ENCODE assay signal across 15 mouse cellular contexts in the genomic region with DNA sequence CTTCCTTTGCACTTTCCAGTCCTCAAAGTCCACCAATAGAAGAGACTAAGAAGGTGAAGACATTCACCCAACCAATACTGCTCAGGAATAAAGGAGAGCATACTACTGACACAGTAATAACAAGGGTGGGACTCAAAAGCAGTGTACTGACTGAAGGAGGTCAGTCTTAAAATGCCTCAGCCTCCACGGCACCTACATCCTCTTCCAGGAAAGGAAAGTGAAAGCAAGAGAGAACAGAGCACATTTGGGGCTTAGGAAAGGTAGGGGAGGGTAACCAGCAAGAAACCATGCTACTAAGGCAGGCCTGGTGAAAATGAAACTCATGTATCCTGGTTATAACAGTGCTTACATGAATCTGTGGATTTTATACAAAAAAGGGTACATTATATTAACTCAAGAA. TPM values are rescaled to one million over a fixed set of nuclear protein-coding genes. Genes with fewer than 3 reads are reported as not detected.
DNase-seq lines count a peak whose midpoint lies in the region; ATAC-seq and TF ChIP-seq lines count a peak whose summit lies in the region.
"Had no signal": no experiment of that assay in that cellular context is flagged by ENCODE, and none has a peak within 500 bp of the region (broad histone marks: within the 10 kb centered on the region; RNA-seq: fewer than 3 reads in every experiment).

No protein-coding gene starts in this region.

- no peak overlapping the region for H3K4me3 ChIP-seq in heart, adult 2 months
- no peak overlapping the region for H3K4me3 ChIP-seq in liver, postnatal 0 days (ENCODE audit: low read depth, low read length)
- H3K4me3 ChIP-seq: forebrain, embryonic 10.5 days; hindbrain, embryonic 13.5 days; limb, embryonic 10.5 days had no signal

- peak overlapping the region; percentile 33 for H3K4me2 ChIP-seq in liver, postnatal 0 days (ENCODE audit: low read depth, low read length)
- H3K4me2 ChIP-seq: hindbrain, embryonic 13.5 days had no signal

- peak overlapping the region; percentile 3; the same call in 1 of the 2 replicates for H3K27ac ChIP-seq in heart, adult 2 months
- no peak overlapping the region for H3K27ac ChIP-seq in liver, postnatal 0 days (ENCODE audit: low read depth)
- H3K27ac ChIP-seq: forebrain, embryonic 10.5 days; hindbrain, embryonic 13.5 days; limb, embryonic 10.5 days had no signal

- no peak for TF ChIP-seq CTCF in heart, adult 2 months (IDR thresholded peaks at IDR 0.05)
- TF ChIP-seq CTCF in liver, postnatal 0 days (IDR thresholded peaks at IDR 0.05; ENCODE audit: low read depth), result no peak

- H3K4me1 ChIP-seq in heart, adult 2 months (ENCODE audit: control insufficient read depth, insufficient read depth, low read length), result peaks cover 3% of the 10 kb centered on the region
- H3K4me1 ChIP-seq in liver, postnatal 0 days (ENCODE audit: insufficient read depth), result 0 out of 2 replicates have a peak, but pooled peaks cover 5% of the 10 kb centered on the region
- H3K4me1 ChIP-seq: forebrain, embryonic 10.5 days; hindbrain, embryonic 13.5 days; limb, embryonic 10.5 days had no signal

- no peak for TF ChIP-seq POLR2A in heart, adult 2 months (IDR thresholded peaks at IDR 0.05; ENCODE audit: insufficient read depth, low read depth, low read length)

- peak overlapping the region; percentile 28; the same call in 1 of the 2 replicates for H3K9ac ChIP-seq in heart, adult 2 months (ENCODE audit: low read depth, low read length)
- no peak overlapping the region for H3K9ac ChIP-seq in liver, postnatal 0 days (replicated peaks)
- H3K9ac ChIP-seq: hindbrain, embryonic 13.5 days had no signal

- H3K9me3 ChIP-seq in liver, postnatal 0 days (ENCODE audit: low read length), result no peaks in the 10 kb centered on the region
- H3K9me3 ChIP-seq: forebrain, embryonic 10.5 days; hindbrain, embryonic 13.5 days; limb, embryonic 10.5 days had no signal

- TF ChIP-seq EP300 in heart, adult 2 months (IDR thresholded peaks at IDR 0.05; ENCODE audit: insufficient read depth, low read depth, low read length), result no peak
- no peak for TF ChIP-seq EP300 in liver, postnatal 0 days (IDR thresholded peaks at IDR 0.05; ENCODE audit: low read depth)

- H3K27me3 ChIP-seq in heart, adult 2 months (ENCODE audit: control insufficient read depth, insufficient read depth, low read length), result no peaks in the 10 kb centered on the region
- H3K27me3 ChIP-seq in liver, postnatal 0 days (ENCODE audit: insufficient read depth, low read length), result no peaks in the 10 kb centered on the region
- H3K27me3 ChIP-seq: hindbrain, embryonic 13.5 days had no signal

- intact Hi-C loops in heart, adult 2 months (cut with DNase I), result no loop called here

- peaks cover 2% of the 10 kb centered on the region; the same call in 1 of the 2 replicates for H3K36me3 ChIP-seq in heart, adult 2 months (ENCODE audit: control insufficient read depth, insufficient read depth, low read length)
- H3K36me3 ChIP-seq in liver, postnatal 0 days (replicated peaks; ENCODE audit: insufficient read depth, low read length), result no peaks in the 10 kb centered on the region
- H3K36me3 ChIP-seq: forebrain, embryonic 10.5 days; hindbrain, embryonic 13.5 days; limb, embryonic 10.5 days had no signal

- 12% methylated on average over 1 of the region's 1 CpGs for WGBS in heart, adult 2 months
- WGBS in liver, postnatal 0 days (ENCODE audit: insufficient replicate concordance), result 29% methylated on average over 1 of the region's 1 CpGs

- no peaks in the 10 kb centered on the region for H3K79me2 ChIP-seq in heart, adult 2 months (replicated peaks; ENCODE audit: control insufficient read depth, insufficient read depth, low read length)

- ATAC-seq in liver, postnatal 0 days, result 0 out of 2 replicates have a peak, but pooled peaks have one; percentile 12

- no peak for DNase-seq in heart, adult 2 months
- DNase-seq in heart, adult 8-10 months (ENCODE audit: low spot score), result no peak
- peak; percentile 28 for DNase-seq in 3T3-L1 (ENCODE audit: low read depth, low spot score)
- DNase-seq in T-cell, adult 2 months (ENCODE audit: low spot score), result peak; percentile 4
- DNase-seq in liver, postnatal 0 days, result no peak
- DNase-seq in ovary, postnatal 10 days (ENCODE audit: low spot score), result no peak
- no peak for DNase-seq in gastrocnemius, postnatal 4 days (ENCODE audit: low spot score in 2 of 2)
- DNase-seq in cerebellum, adult 18-20 months, result no peak
- DNase-seq: adrenal gland, postnatal 25 days; gastrocnemius, postnatal 14 days; kidney, adult 8-10 months; lung, postnatal 10 days had no signal

RNA-seq across cellular contexts. Expression of a gene that starts 2.0 kb away (rescaled TPM):
- total RNA-seq in heart, adult 2 months (2021), result 10 to 100 TPM; 13.1 to 20.0 TPM
- polyA plus RNA-seq in heart, adult 2 months (2012; rRNA removed), result 7.2 and 12.0 TPM in 2 replicates
- 10 to 100 TPM; 13.6 to 18.5 (median 17.0) TPM for total RNA-seq in heart, adult 8-10 months (2022)
- 8.7 and 11.1 TPM in 2 replicates for polyA plus RNA-seq in liver, postnatal 0 days (2015; fragmentation: Nextera tagmentation; extraction: Ambion mirVana)
- 1 to 10 TPM; 5.3 to 6.1 TPM for total RNA-seq in gastrocnemius, postnatal 4 days (2021)

Comparison
In these comparisons a context has a peak if more than half of its experiments do, and no peak if none do; other contexts are left out.
1. DNase-seq: peak in 3T3-L1 (single experiment) and T-cell, adult 2 months (single experiment); none in heart, adult 2 months (0 of 2), heart, adult 8-10 months (single experiment), liver, postnatal 0 days (single experiment), ovary, postnatal 10 days (single experiment), gastrocnemius, postnatal 4 days (0 of 2) and cerebellum, adult 18-20 months (0 of 2).